ENCODE assay signal across 18 mouse cellular contexts in genomic region chr6:33054946-33055345, GRCm38 (mm10).
"Had no signal": no experiment of that assay in that cellular context is flagged by ENCODE, and none has a peak within 500 bp of the region (broad histone marks: within the 10 kb centered on the region; RNA-seq: fewer than 3 reads in every experiment).

No protein-coding gene starts in this region.

- H3K4me3 ChIP-seq: layer of hippocampus, adult 2 months; limb, embryonic 10.5 days; limb, embryonic 13.5 days; lung, embryonic 15.5 days; midbrain, embryonic 12.5 days; midbrain, embryonic 15.5 days; myocyte; neural tube, embryonic 13.5 days had no signal

- H3K9me3 ChIP-seq: limb, embryonic 10.5 days; limb, embryonic 13.5 days; lung, embryonic 15.5 days; midbrain, embryonic 12.5 days; midbrain, embryonic 15.5 days; neural tube, embryonic 13.5 days had no signal

- H3K4me2 ChIP-seq: limb, embryonic 13.5 days; lung, embryonic 15.5 days; midbrain, embryonic 12.5 days; midbrain, embryonic 15.5 days; neural tube, embryonic 13.5 days had no signal

- H3K27ac ChIP-seq: kidney, postnatal 0 days; layer of hippocampus, adult 2 months; limb, embryonic 10.5 days; limb, embryonic 13.5 days; lung, embryonic 15.5 days; macrophage; midbrain, embryonic 12.5 days; midbrain, embryonic 15.5 days; neural tube, embryonic 13.5 days had no signal

- DNase-seq: kidney, adult 2 months; kidney, postnatal 25 days; layer of hippocampus, adult 9-11 months; retina, postnatal 1 day; right cerebral cortex, postnatal 25 days; thymus, adult 18-20 months; thymus, postnatal 4 days had no signal

- H3K9ac ChIP-seq: limb, embryonic 13.5 days; lung, embryonic 15.5 days; midbrain, embryonic 12.5 days; midbrain, embryonic 15.5 days; neural tube, embryonic 13.5 days had no signal

- H3K27me3 ChIP-seq: limb, embryonic 13.5 days; lung, embryonic 15.5 days; midbrain, embryonic 12.5 days; midbrain, embryonic 15.5 days; neural tube, embryonic 13.5 days had no signal

- ATAC-seq: intestine, embryonic 16.5 days; midbrain, embryonic 15.5 days had no signal
